Mouse (Mus musculus): ENCODE measurements around the gene Dohh.

- TF ChIP-seq CTCF (IDR thresholded peaks at IDR 0.05; ENCODE audit: insufficient read depth, low read length) (no peak), POLR2A (IDR thresholded peaks at IDR 0.05; ENCODE audit: borderline replicate concordance, extremely low read depth, low read depth, low read length) (no peak)
Observed at GRCm38 (mm10) chr10:81404082-81404481, 19.9 kb downstream of the Dohh start.

Data from lung, adult 2 months (tissue).